Mouse (Mus musculus): ENCODE measurements around the gene Eng. TPM values are rescaled to one million over a fixed set of nuclear protein-coding genes. Genes with fewer than 3 reads are reported as not detected.

The Eng gene
- polyA plus RNA-seq, 1 experiment: 11.3 TPM

DNA sequence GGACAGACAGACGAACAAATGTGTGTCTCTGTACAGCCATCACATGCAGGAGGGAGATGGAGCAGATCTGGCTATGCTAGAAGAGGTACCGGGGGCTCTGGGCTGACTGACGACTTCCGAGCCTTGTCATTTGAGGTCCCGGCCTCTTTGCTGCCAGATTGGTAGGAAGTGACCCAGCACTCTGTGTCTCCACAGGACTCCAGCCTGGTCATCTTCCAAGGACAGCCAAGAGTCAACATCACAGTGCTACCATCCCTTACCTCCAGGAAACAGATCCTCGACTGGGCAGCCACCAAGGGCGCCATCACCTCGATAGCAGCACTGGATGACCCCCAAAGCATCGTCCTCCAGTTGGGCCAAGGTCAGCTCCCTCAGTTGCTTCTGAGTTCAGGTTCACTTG lies 24.8 kb downstream of the Eng start:
- H3K4me1 ChIP-seq (ENCODE audit: control insufficient read depth, insufficient read depth, low read length): no peaks in the 10 kb centered on the region
- whole genome bisulfite sequencing: 82% methylated on average over 9 of the region's 9 CpGs
- no peak overlapping the region for H3K4me3 ChIP-seq (replicated peaks; ENCODE audit: control insufficient read depth, low read depth, low read length)
- TF ChIP-seq POLR2A (IDR thresholded peaks at IDR 0.05; ENCODE audit: borderline replicate concordance, control insufficient read depth, low read depth, low read length): no peak
- TF ChIP-seq CTCF (IDR thresholded peaks at IDR 0.05; ENCODE audit: control insufficient read depth, insufficient read depth, low read length): no peak
- H3K27ac ChIP-seq (ENCODE audit: control insufficient read depth, insufficient read depth, low read depth, low read length, poor library complexity): no peak overlapping the region

DNA sequence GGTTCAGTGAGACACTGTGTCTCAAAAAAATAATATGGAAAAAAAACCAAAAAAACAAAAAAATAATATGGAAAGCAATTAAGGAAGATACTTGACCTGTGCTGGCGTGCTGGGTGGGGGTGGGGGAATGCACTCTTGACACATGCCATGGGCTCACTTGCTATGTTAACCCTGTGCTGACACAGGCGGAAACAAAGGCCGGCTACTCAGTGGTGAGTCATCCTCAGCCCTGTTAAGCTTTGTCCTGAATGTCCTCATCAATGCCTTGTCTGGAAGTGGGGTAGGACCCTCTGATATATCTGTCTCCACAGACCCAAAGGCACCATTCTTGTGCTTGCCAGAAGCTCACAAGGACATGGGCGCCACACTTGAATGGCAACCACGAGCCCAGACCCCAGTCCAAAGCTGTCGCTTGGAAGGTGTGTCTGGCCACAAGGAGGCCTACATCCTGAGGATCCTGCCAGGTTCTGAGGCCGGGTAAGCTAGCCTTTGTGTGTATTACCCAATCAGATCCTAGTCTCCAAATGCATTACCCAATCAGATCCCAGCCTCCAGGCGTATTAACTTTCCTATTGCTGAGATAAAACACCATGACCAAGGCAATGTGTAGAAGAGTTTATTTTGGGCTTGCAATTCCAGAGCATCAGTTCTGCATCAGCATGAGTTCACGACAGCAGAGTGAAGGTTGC lies 25.7 kb downstream of the Eng start:
- H3K4me3 ChIP-seq (replicated peaks; ENCODE audit: control insufficient read depth, low read depth, low read length): no peak overlapping the region
- WGBS: 74% methylated on average over 9 of the region's 9 CpGs

GRCm38 (mm10) chr2:32673176-32673917 lies 27.0 kb downstream of the Eng start:
- no peak for TF ChIP-seq POLR2A (IDR thresholded peaks at IDR 0.05; ENCODE audit: borderline replicate concordance, control insufficient read depth, low read depth, low read length)
- no peak for TF ChIP-seq CTCF (IDR thresholded peaks at IDR 0.05; ENCODE audit: control insufficient read depth, insufficient read depth, low read length)
- WGBS: 81% methylated on average over 16 of the region's 16 CpGs
- H3K27ac ChIP-seq (ENCODE audit: control insufficient read depth, insufficient read depth, low read depth, low read length, poor library complexity): no peak overlapping the region
- no peaks in the 10 kb centered on the region for H3K4me1 ChIP-seq (ENCODE audit: control insufficient read depth, insufficient read depth, low read length)
- H3K4me3 ChIP-seq (replicated peaks; ENCODE audit: control insufficient read depth, low read depth, low read length): no peak overlapping the region

More for the DNA sequence above, 25.7 kb downstream of the Eng start:
- no peak overlapping the region for H3K27ac ChIP-seq (ENCODE audit: control insufficient read depth, insufficient read depth, low read depth, low read length, poor library complexity)
- H3K4me1 ChIP-seq (ENCODE audit: control insufficient read depth, insufficient read depth, low read length): no peaks in the 10 kb centered on the region
- TF ChIP-seq POLR2A (IDR thresholded peaks at IDR 0.05; ENCODE audit: borderline replicate concordance, control insufficient read depth, low read depth, low read length) (no peak), CTCF (IDR thresholded peaks at IDR 0.05; ENCODE audit: control insufficient read depth, insufficient read depth, low read length) (no peak)

DNA sequence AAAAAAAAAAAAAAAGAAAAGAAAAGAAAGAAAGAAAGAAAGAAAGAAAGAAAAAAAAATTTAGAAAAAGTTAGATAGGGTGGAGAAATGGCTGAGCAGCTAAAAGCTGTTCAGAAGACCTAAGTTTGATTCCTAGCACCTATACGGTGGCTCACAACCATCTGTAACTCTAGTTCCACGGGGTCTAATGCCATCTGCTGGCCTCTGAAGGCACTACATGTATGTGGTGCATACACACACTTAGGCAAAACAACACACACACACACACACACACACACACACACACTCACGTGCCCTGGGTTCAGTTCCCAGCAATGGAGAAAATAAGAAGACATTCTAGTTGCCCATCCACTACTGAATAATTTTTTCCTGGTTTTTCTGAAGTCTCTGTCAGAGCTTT lies 30.4 kb downstream of the Eng start:
- WGBS: 89% methylated on average over 3 of the region's 3 CpGs
- TF ChIP-seq CTCF (IDR thresholded peaks at IDR 0.05; ENCODE audit: control insufficient read depth, insufficient read depth, low read length): no peak
- Histone ChIP-seq H3K27ac (ENCODE audit: control insufficient read depth, insufficient read depth, low read depth, low read length, poor library complexity) (no peak overlapping the region), H3K4me3 (replicated peaks; ENCODE audit: control insufficient read depth, low read depth, low read length) (no peak overlapping the region), H3K4me1 (ENCODE audit: control insufficient read depth, insufficient read depth, low read length) (no peaks in the 10 kb centered on the region)

GRCm38 (mm10) chr2:32677683-32678082 lies 31.3 kb downstream of the Eng start:
- H3K4me1 ChIP-seq (ENCODE audit: control insufficient read depth, insufficient read depth, low read length): no peaks in the 10 kb centered on the region
- H3K4me3 ChIP-seq (replicated peaks; ENCODE audit: control insufficient read depth, low read depth, low read length): no peak overlapping the region
- no peak overlapping the region for H3K27ac ChIP-seq (ENCODE audit: control insufficient read depth, insufficient read depth, low read depth, low read length, poor library complexity)
- WGBS: 82% methylated on average over 7 of the region's 7 CpGs
- no peak for TF ChIP-seq POLR2A (IDR thresholded peaks at IDR 0.05; ENCODE audit: borderline replicate concordance, control insufficient read depth, low read depth, low read length)
- no peak for TF ChIP-seq CTCF (IDR thresholded peaks at IDR 0.05; ENCODE audit: control insufficient read depth, insufficient read depth, low read length)

GRCm38 (mm10) chr2:32680051-32680451 lies 33.7 kb downstream of the Eng start:
- TF ChIP-seq POLR2A (IDR thresholded peaks at IDR 0.05; ENCODE audit: borderline replicate concordance, control insufficient read depth, low read depth, low read length): no peak
- no peak for TF ChIP-seq CTCF (IDR thresholded peaks at IDR 0.05; ENCODE audit: control insufficient read depth, insufficient read depth, low read length)
- no peak overlapping the region for H3K27ac ChIP-seq (ENCODE audit: control insufficient read depth, insufficient read depth, low read depth, low read length, poor library complexity)
- H3K4me3 ChIP-seq (replicated peaks; ENCODE audit: control insufficient read depth, low read depth, low read length): no peak overlapping the region
- H3K4me1 ChIP-seq (ENCODE audit: control insufficient read depth, insufficient read depth, low read length): no peaks in the 10 kb centered on the region
- 79% methylated on average over 7 of the region's 7 CpGs for WGBS

GRCm38 (mm10) chr2:32680961-32681650 lies 34.7 kb downstream of the Eng start:
- H3K4me1 ChIP-seq (ENCODE audit: control insufficient read depth, insufficient read depth, low read length): no peaks in the 10 kb centered on the region
- H3K27ac ChIP-seq (ENCODE audit: control insufficient read depth, insufficient read depth, low read depth, low read length, poor library complexity): no peak overlapping the region
- TF ChIP-seq POLR2A (IDR thresholded peaks at IDR 0.05; ENCODE audit: borderline replicate concordance, control insufficient read depth, low read depth, low read length): no peak
- TF ChIP-seq CTCF (IDR thresholded peaks at IDR 0.05; ENCODE audit: control insufficient read depth, insufficient read depth, low read length): no peak
- WGBS: 82% methylated on average over 19 of the region's 19 CpGs
- H3K4me3 ChIP-seq (replicated peaks; ENCODE audit: control insufficient read depth, low read depth, low read length): no peak overlapping the region

DNA sequence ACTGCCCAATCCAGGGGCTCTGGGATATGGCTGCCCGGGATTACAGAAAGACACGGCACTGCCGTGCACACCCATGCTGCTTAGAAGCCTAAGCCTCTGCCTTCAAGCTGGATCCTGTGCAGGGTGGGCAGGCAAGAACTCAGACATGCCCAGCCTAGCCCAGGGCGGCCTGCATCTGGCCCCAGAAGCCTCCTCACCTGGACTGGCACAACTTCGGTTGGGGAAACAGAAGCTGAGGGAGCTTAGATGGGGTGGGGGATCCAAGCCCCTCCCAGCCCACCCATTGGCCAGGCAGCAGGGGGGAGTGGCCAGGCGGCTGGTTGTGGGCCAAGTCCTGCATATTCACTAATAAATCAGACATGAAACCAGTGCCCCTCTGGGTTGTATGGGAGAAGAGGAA lies 35.4 kb downstream of the Eng start:
- no peaks in the 10 kb centered on the region for H3K4me1 ChIP-seq (ENCODE audit: control insufficient read depth, insufficient read depth, low read length)
- WGBS: 74% methylated on average over 6 of the region's 6 CpGs
- H3K27ac ChIP-seq (ENCODE audit: control insufficient read depth, insufficient read depth, low read depth, low read length, poor library complexity): no peak overlapping the region
- no peak for TF ChIP-seq CTCF (IDR thresholded peaks at IDR 0.05; ENCODE audit: control insufficient read depth, insufficient read depth, low read length)
- TF ChIP-seq POLR2A (IDR thresholded peaks at IDR 0.05; ENCODE audit: borderline replicate concordance, control insufficient read depth, low read depth, low read length): no peak
- H3K4me3 ChIP-seq (replicated peaks; ENCODE audit: control insufficient read depth, low read depth, low read length): no peak overlapping the region
